Mouse (Mus musculus): Measurements from ENCODE around the gene 0610037L13Rik.
A peak's percentile ranks its signal among the peaks of the same experiment; 100 is the strongest.

Gene 0610037L13Rik

DNA sequence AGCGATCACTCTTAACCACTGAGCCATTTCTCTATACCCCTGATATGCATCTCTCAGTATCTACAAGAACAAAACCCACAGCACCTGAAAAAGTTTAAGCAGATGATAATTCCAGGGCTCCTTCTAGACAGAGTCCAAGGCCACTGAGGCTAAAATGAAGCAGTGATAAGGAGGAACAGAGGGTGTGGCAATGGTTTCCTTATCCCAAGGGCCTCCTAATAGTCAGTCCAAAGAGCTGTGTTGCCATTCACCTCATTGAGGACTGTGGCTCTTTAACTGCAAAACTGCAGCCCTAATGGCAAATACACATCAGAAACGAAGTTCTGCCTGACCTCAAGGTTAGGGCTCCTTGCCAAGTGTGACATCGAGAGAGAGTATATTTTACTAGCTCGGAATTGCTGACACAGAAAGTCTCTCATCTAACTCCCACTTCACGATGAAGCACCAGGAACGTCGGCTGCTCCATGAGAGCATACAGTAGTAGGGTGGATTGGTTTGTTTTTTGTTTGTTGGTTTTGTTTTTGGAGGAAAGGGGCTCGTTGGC, 31.6 kb downstream of the 0610037L13Rik start:
- no peak for DNase-seq

DNA sequence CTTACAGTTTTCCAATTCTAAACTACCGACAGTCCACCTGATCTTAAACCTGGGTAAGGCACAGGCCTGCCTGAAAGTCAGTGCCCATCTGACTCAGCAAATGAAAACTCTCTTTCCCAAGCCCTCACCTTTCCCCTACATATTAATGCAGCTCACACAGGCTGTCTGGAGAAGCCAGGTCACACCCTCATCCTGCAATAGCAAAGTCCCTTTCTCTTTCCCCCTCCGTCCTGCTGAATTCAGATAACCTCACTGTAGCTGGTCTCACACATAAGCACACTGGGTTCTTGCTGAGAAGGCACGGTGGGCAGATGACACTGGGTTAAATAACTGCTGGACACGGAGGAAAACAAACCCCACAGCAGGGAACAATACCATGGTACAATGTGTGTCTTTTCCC, 32.3 kb downstream of the 0610037L13Rik start:
- peak; percentile 97 for DNase-seq

- DNase-seq: peak; percentile 99
These were observed 33.7 kb downstream of the 0610037L13Rik start, which contains the start of gene Cpt2 for GRCm38 (mm10) chr4:107923145-107923802. Cpt2 (minus strand) TSS chr4:107923610.

DNA sequence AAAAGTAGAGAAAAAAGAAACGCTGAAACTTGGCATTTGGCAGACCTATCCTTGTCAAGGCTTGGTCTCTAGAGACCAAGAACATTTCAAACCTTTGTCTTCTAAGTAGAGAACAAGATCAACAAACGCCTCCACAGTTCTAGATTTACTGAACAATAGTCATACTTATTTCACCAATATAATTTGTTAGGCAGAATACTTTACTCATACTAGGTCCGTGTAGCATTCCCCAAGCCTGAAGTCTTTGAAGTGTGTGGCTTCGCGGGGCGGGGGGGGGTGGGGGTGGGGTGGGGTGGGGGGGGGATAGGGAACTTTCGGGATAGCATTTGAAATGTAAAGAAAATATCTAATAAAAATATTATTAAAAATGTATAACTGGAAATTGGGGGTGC, 34.2 kb downstream of the 0610037L13Rik start:
- no peak for DNase-seq

DNA sequence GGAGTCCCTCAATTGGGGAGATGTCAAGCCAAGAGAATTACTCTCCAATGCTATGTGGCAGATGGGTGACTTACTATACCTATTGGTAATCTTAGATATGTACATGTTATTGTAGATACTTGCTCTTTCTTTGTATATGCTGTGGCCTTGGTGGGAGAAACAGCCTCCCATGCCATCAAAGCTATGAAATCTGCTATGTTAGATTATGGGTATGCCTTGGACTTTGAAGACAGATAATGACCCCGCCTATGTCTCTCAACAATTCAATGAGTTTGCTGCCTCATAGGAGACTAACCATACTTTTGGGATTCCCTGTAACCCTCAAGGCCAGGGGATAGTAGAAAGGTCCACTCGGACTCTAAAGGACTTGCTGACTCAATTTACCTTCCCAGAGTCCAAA, 38.7 kb downstream of the 0610037L13Rik start:
- no peak for DNase-seq

DNA sequence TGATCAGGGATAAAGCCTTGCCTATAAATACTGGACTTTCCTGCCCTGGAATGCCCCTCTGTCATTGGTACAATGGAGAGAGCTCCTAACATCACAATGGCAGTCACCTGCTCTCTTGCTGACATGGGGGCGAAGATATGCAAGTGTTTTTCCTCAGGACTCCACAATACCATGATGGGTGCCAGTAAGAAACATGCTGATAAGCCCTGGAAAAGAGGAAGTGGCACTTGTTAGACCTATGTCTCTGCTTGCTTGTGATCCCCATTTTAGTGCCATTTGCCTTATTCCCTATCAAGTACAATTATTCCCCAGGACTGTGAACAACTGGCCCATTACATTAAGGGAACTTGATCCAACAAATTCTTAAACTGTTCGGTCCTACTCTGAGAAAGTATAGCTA, 39.1 kb downstream of the 0610037L13Rik start:
- DNase-seq: no peak

- no peak for DNase-seq
These were observed 41.8 kb downstream of the 0610037L13Rik start for GRCm38 (mm10) chr4:107931453-107931852.

DNA sequence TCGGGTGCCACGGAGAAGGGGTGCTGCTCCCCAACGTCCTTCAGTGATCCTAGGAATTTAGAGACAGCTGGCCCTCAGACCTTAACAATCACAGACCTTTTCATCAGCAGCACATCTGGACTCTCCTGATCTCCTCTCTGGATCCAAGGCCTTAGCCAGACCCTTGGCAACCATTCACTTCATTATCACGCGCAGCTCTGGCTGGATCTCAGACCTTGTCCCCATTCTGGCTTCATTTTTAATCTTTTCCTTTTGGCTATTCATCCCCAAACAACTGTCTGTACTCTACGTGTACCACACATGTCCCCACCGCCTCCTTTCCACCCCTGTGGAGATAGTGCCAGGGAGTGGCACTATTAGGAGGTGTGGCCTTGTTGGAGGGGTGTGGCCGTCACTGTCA, 43.6 kb downstream of the 0610037L13Rik start:
- peak; percentile 95 for DNase-seq

DNA sequence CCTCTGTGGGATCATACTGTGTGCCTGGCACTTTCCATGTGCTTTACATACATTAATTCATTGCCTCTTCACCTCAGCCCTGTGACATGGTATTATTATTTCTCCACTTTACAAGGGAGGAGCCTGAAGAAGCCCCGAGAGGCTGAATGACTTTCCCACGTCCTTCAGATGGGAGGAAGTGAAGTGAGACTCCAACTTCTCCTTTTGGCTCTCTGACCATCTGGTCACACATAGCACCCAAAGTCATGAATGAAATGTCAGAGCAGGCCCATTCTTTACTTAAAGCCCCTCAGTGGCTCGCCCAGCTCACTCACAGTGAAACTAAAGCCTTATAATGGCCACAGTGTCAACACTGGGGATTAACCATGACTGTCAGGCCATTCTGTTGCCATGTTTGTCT, 45.6 kb downstream of the 0610037L13Rik start:
- DNase-seq: no peak

DNA sequence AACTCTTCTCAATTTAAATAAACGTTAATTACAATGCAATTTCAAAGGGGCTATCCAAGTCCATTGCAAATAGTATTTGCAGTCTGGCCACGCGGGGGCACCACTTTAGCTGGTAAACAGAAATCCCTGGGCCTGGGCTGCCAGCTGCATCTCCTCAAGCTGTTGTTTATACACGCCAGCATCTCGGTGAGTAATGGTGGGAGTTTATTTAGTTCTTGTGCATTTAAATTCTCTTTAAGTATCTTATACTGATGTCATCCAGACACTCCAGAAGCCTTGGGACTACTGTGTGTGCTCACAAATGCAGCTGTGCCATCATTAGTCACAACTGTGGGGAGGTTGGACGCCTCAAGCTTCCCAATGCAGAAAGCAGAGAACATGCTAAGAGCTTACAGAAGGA, 47.7 kb downstream of the 0610037L13Rik start:
- peak; percentile 96 for DNase-seq

DNA sequence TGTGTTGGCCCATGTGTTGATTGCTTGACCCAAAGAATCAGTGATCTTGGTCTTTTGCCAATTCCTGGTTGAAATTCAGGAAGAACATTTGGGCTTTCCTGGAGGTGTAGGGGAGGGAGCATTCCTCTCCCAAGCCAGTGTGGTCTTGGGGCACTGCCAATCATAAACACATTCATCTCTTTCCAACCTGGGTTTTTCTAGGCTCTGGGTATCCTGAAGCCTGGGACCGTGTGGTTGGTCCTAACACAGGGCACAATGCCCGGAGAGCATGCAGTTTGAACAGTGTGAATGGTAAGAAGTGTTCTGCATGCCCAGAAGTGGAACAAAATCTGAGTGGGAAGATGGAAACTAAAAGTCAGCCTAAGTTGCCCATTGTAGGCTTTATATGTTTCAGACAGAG, 48.5 kb downstream of the 0610037L13Rik start:
- no peak for DNase-seq

GRCm38 (mm10) chr4:107942741-107943140, 53.1 kb downstream of the 0610037L13Rik start:
- no peak for DNase-seq

DNA sequence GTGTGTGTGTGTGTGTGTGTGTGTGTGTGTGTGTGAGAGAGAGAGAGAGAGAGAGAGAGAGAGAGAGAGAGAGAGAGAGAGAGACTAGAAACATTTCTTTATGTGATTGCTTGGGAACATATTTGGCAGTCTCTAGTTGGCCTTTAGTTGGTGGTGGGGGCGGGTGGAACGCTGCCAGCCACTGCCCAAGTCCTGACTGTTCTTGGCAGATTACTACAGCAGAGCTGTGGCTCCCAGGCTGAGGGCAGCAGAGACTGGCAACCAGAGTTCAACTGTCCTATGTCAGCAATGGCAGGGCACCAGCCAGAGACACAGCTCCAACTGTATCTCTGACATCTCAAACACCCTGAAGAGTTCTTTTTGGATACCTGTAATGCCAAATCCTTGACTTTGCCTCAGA, 54.5 kb downstream of the 0610037L13Rik start:
- no peak for DNase-seq

Data from heart, adult 11 months (tissue).